Mouse (Mus musculus) ES-Bruce4 (cell line): ENCODE data around the gene E130114P18Rik. TPM values are rescaled to one million over a fixed set of nuclear protein-coding genes. Genes with fewer than 3 reads are reported as not detected.
A peak's percentile ranks its signal among the peaks of the same experiment; 100 is the strongest.

ENCODE experiments used
- H3K27ac ChIP-seq: 2 replicates; pipeline ENCODE4 v1.5.1; 2012; ENCODE audit warnings: low read length, inconsistent platforms; ENCODE audit not compliant: insufficient read depth
- H3K27me3 ChIP-seq: 2 replicates; pipeline ENCODE4 v1.6.1; 2012; ENCODE audit warnings: mild to moderate bottlenecking, low read length, inconsistent platforms; ENCODE audit not compliant: control insufficient read depth, poor library complexity, insufficient read depth, severe bottlenecking
- H3K36me3 ChIP-seq: 2 replicates; pipeline ENCODE4 v1.6.1; 2012; ENCODE audit warnings: inconsistent platforms, mild to moderate bottlenecking, low read length, moderate library complexity; ENCODE audit not compliant: control insufficient read depth, poor library complexity, insufficient read depth, severe bottlenecking
- H3K4me1 ChIP-seq: one replicate; pipeline ENCODE4 v1.8.1; 2011; ENCODE audit warnings: low read length; ENCODE audit not compliant: control insufficient read depth, insufficient read depth
- H3K4me3 ChIP-seq: 2 replicates; pipeline ENCODE4 v1.5.1; 2011; ENCODE audit warnings: low read depth, mild to moderate bottlenecking, low read length
- H3K9ac ChIP-seq: 2 replicates; pipeline ENCODE4 v1.6.1; 2012; ENCODE audit warnings: low read depth, mild to moderate bottlenecking, inconsistent platforms; ENCODE audit not compliant: poor library complexity, severe bottlenecking
- H3K9me3 ChIP-seq: replicated peaks from 2 replicates; pipeline ENCODE4 v1.6.1; 2012; ENCODE audit warnings: mild to moderate bottlenecking, low read length, inconsistent platforms; ENCODE audit not compliant: control insufficient read depth, poor library complexity, insufficient read depth, severe bottlenecking
- CTCF ChIP-seq: IDR thresholded peaks from one replicate; pipeline ENCODE4 v1.8.1; 2011; ENCODE audit warnings: low read depth, low read length
- EP300 ChIP-seq: IDR thresholded peaks from 2 replicates; pipeline ENCODE4 v1.6.1; 2011; ENCODE audit warnings: low read depth, low read length; ENCODE audit not compliant: insufficient read depth
- POLR2A ChIP-seq: IDR thresholded peaks from one replicate; pipeline ENCODE4 v1.8.1; 2011; ENCODE audit warnings: low read length; ENCODE audit not compliant: insufficient read depth
- polyA plus RNA-seq: library from polyadenylated mRNA; stranded (reverse); fragments of >200 nt; gene quantifications from 2 replicates; pipeline ENCODE4 v1.2.4, GENCODE M21; 2011; ENCODE audit warnings: low read depth; ENCODE audit not compliant: missing spikeins, insufficient read depth, insufficient read length

The E130114P18Rik gene
- polyA plus RNA-seq, 1 experiment = not detected

DNA sequence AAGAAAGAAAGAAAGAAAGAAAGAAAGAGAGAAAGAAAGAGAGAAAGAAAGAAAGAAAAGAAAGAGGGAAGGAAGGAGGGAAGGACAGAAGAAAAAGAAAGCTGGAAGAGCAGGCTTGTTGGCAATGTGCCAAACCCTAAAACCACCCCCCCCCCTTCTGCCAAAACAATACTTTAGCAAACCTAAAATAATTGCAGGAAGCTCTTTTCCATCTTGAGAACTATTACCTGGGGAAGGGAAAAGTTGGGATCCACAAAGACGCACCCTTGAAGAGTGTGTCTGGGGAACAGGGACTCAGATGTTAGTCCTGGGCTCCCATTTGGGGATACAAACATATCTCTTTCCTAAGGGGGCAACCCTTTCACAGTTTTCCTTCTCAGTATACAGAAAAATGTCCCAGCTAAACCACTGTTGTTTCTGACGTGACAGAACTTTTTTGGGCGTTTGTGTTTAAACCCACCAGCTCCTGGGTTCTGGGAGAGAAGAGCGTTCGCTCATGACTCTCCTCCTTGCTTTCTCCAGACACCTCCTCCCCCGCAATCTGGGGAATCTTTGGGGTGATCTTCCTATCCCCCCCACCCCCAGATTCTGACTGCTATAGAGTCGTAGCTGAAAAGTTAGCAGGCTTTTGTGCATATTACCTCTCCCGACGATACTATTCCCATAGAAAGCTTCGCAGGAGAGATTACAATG, 1.3 kb downstream of the E130114P18Rik start:
- H3K4me1 ChIP-seq = no peaks in the 10 kb centered on the region
- no peaks in the 10 kb centered on the region for H3K36me3 ChIP-seq
- no peak for TF ChIP-seq EP300
- TF ChIP-seq POLR2A = no peak
- TF ChIP-seq CTCF = no peak
- H3K9me3 ChIP-seq = no peaks in the 10 kb centered on the region
- H3K9ac ChIP-seq = peak overlapping the region; percentile 11
- H3K27ac ChIP-seq = no peak overlapping the region
- H3K27me3 ChIP-seq = peaks cover 32% of the 10 kb centered on the region
- H3K4me3 ChIP-seq = no peak overlapping the region

- Histone ChIP-seq H3K4me3 (no peak overlapping the region), H3K36me3 (no peaks in the 10 kb centered on the region), H3K27ac (no peak overlapping the region), H3K27me3 (peaks cover 32% of the 10 kb centered on the region), H3K4me1 (no peaks in the 10 kb centered on the region), H3K9ac (no peak overlapping the region), H3K9me3 (no peaks in the 10 kb centered on the region)
- TF ChIP-seq POLR2A (no peak), EP300 (no peak), CTCF (no peak)
These were observed 2.2 kb downstream of the E130114P18Rik start for GRCm38 (mm10) chr4:97775494-97776265.

DNA sequence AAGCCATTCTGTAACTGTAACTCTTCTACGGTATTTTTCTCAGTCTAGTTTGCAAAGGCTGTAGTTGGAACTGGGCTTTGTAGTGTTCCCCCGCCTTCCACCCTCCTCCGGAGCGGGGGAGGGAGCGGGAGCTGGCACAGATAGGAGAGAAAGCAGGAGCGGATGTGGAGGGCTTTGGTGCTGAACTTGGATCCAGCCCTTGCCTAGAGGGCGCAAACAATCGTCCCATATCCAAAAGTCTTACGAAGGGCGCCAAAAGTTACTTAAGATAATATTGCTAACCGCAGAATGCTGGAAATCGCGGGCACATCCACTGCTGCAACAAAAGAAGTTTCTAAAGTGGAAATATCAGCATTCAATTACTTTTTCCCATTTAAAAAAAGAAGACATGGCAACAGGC, 2.8 kb downstream of the E130114P18Rik start:
- no peaks in the 10 kb centered on the region for H3K9me3 ChIP-seq
- peaks cover 32% of the 10 kb centered on the region for H3K27me3 ChIP-seq
- H3K4me1 ChIP-seq = no peaks in the 10 kb centered on the region
- no peak overlapping the region for H3K27ac ChIP-seq
- TF ChIP-seq POLR2A = no peak
- TF ChIP-seq CTCF = no peak
- TF ChIP-seq EP300 = no peak
- H3K36me3 ChIP-seq = no peaks in the 10 kb centered on the region
- H3K4me3 ChIP-seq = no peak overlapping the region
- no peak overlapping the region for H3K9ac ChIP-seq

- TF ChIP-seq EP300 = no peak
- no peak for TF ChIP-seq POLR2A
- TF ChIP-seq CTCF = no peak
- Histone ChIP-seq H3K9ac (no peak overlapping the region), H3K27ac (no peak overlapping the region), H3K9me3 (no peaks in the 10 kb centered on the region), H3K4me1 (no peaks in the 10 kb centered on the region), H3K36me3 (no peaks in the 10 kb centered on the region), H3K27me3 (peaks cover 32% of the 10 kb centered on the region), H3K4me3 (no peak overlapping the region)
These were observed 3.4 kb downstream of the E130114P18Rik start for GRCm38 (mm10) chr4:97774446-97774950.

DNA sequence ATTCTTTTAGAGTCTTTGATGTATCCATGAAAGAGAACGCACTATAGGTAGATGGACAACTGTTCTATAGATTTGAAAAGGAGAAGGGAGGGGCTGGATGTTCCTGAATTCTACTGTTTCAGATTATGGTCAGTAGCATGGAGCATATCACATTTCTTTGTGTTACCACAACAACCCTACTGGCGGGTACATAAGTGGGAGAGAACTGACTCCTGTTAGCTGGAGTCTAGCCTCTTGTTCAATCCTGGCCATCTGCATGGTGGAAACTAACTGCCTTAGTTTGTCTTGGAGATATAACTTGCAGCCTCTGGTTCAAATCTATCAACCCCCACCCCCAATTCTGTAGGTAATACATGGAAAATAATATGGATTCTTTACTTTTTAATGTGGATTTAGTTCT, 4.1 kb downstream of the E130114P18Rik start:
- Histone ChIP-seq H3K36me3 (no peaks in the 10 kb centered on the region), H3K4me3 (no peak overlapping the region), H3K9ac (no peak overlapping the region), H3K4me1 (no peaks in the 10 kb centered on the region), H3K9me3 (no peaks in the 10 kb centered on the region), H3K27ac (no peak overlapping the region), H3K27me3 (peaks cover 32% of the 10 kb centered on the region)
- TF ChIP-seq POLR2A (no peak), CTCF (no peak), EP300 (no peak)

GRCm38 (mm10) chr4:97773110-97773593, 4.7 kb downstream of the E130114P18Rik start:
- Histone ChIP-seq H3K27me3 (peaks cover 26% of the 10 kb centered on the region), H3K9ac (no peak overlapping the region)

More at GRCm38 (mm10) chr4:97773110-97773593, 4.7 kb downstream of the E130114P18Rik start:
- H3K4me3 ChIP-seq = no peak overlapping the region; the same call in 1 of the 2 replicates
- no peaks in the 10 kb centered on the region for H3K4me1 ChIP-seq
- TF ChIP-seq CTCF = no peak
- TF ChIP-seq EP300 = no peak
- TF ChIP-seq POLR2A = no peak
- H3K9me3 ChIP-seq = no peaks in the 10 kb centered on the region
- H3K27ac ChIP-seq = no peak overlapping the region
- no peaks in the 10 kb centered on the region for H3K36me3 ChIP-seq
